Mouse (Mus musculus): ENCODE measurements around the gene Abcc6. TPM values are rescaled to one million over a fixed set of nuclear protein-coding genes. Genes with fewer than 3 reads are reported as not detected.

The Abcc6 gene
- polyA plus RNA-seq, 1 experiment from 2014 or later = 0.15 TPM

GRCm38 (mm10) chr7:46052161-46052821, 22.2 kb upstream of the Abcc6 start:
- no peak overlapping the region for H3K9ac ChIP-seq (ENCODE audit: low read length)
- H3K4me2 ChIP-seq (ENCODE audit: low read depth) = no peak overlapping the region
- no peak overlapping the region for H3K27ac ChIP-seq (ENCODE audit: low read depth, low read length)
- no peaks in the 10 kb centered on the region for H3K27me3 ChIP-seq (ENCODE audit: control insufficient read depth, insufficient read depth, low read length)
- H3K36me3 ChIP-seq (ENCODE audit: control insufficient read depth, insufficient read depth, low read length) = peaks cover 17% of the 10 kb centered on the region
- H3K9me3 ChIP-seq (ENCODE audit: control insufficient read depth, low read length) = no peaks in the 10 kb centered on the region
- 98% methylated on average over 4 of the region's 4 CpGs for WGBS
- no peaks in the 10 kb centered on the region for H3K4me1 ChIP-seq (ENCODE audit: control insufficient read depth, insufficient read depth, low read length)
- DNase-seq (ENCODE audit: low spot score) (no peak), ATAC-seq (ENCODE audit: insufficient read depth, low FRiP score, low TSS enrichment) (no peak)
- H3K4me3 ChIP-seq (ENCODE audit: low read depth, low read length) = no peak overlapping the region

GRCm38 (mm10) chr7:46049981-46050380, 19.9 kb upstream of the Abcc6 start:
- ATAC-seq (ENCODE audit: insufficient read depth, low FRiP score, low TSS enrichment) (no peak), DNase-seq (ENCODE audit: low spot score) (no peak)
- no peaks in the 10 kb centered on the region for H3K27me3 ChIP-seq (ENCODE audit: control insufficient read depth, insufficient read depth, low read length)
- peaks cover 16% of the 10 kb centered on the region for H3K36me3 ChIP-seq (ENCODE audit: control insufficient read depth, insufficient read depth, low read length)
- H3K9me3 ChIP-seq (ENCODE audit: control insufficient read depth, low read length) = no peaks in the 10 kb centered on the region
- no peak overlapping the region for H3K9ac ChIP-seq (ENCODE audit: low read length)
- no peak overlapping the region for H3K4me2 ChIP-seq (ENCODE audit: low read depth)
- 82% methylated on average over 7 of the region's 7 CpGs for WGBS
- no peak overlapping the region for H3K27ac ChIP-seq (ENCODE audit: low read depth, low read length)
- no peaks in the 10 kb centered on the region for H3K4me1 ChIP-seq (ENCODE audit: control insufficient read depth, insufficient read depth, low read length)
- no peak overlapping the region for H3K4me3 ChIP-seq (ENCODE audit: low read depth, low read length)

- Histone ChIP-seq H3K4me2 (ENCODE audit: low read depth) (no peak overlapping the region), H3K9ac (ENCODE audit: low read length) (no peak overlapping the region), H3K27me3 (ENCODE audit: control insufficient read depth, insufficient read depth, low read length) (no peaks in the 10 kb centered on the region), H3K9me3 (ENCODE audit: control insufficient read depth, low read length) (no peaks in the 10 kb centered on the region), H3K4me3 (ENCODE audit: low read depth, low read length) (no peak overlapping the region), H3K4me1 (ENCODE audit: control insufficient read depth, insufficient read depth, low read length) (no peaks in the 10 kb centered on the region), H3K36me3 (ENCODE audit: control insufficient read depth, insufficient read depth, low read length) (peaks cover 13% of the 10 kb centered on the region), H3K27ac (ENCODE audit: low read depth, low read length) (no peak overlapping the region)
- DNase-seq (ENCODE audit: low spot score) (no peak), ATAC-seq (ENCODE audit: insufficient read depth, low FRiP score, low TSS enrichment) (no peak)
- 93% methylated on average over 13 of the region's 13 CpGs for WGBS
These were observed 17.9 kb upstream of the Abcc6 start for GRCm38 (mm10) chr7:46047873-46048562.

GRCm38 (mm10) chr7:46045882-46046281, 15.8 kb upstream of the Abcc6 start:
- Histone ChIP-seq H3K27me3 (ENCODE audit: control insufficient read depth, insufficient read depth, low read length) (no peaks in the 10 kb centered on the region), H3K4me1 (ENCODE audit: control insufficient read depth, insufficient read depth, low read length) (no peaks in the 10 kb centered on the region), H3K9ac (ENCODE audit: low read length) (no peak overlapping the region), H3K4me2 (ENCODE audit: low read depth) (no peak overlapping the region), H3K4me3 (ENCODE audit: low read depth, low read length) (no peak overlapping the region), H3K27ac (ENCODE audit: low read depth, low read length) (no peak overlapping the region), H3K36me3 (ENCODE audit: control insufficient read depth, insufficient read depth, low read length) (peaks cover 16% of the 10 kb centered on the region), H3K9me3 (ENCODE audit: control insufficient read depth, low read length) (no peaks in the 10 kb centered on the region)
- DNase-seq (ENCODE audit: low spot score) (no peak), ATAC-seq (ENCODE audit: insufficient read depth, low FRiP score, low TSS enrichment) (no peak)
- 94% methylated on average over 11 of the region's 11 CpGs for WGBS

- H3K36me3 ChIP-seq (ENCODE audit: control insufficient read depth, insufficient read depth, low read length) = peaks cover 14% of the 10 kb centered on the region
- WGBS = 95% methylated on average over 10 of the region's 10 CpGs
These were observed 14.0 kb upstream of the Abcc6 start for GRCm38 (mm10) chr7:46044106-46044505.

GRCm38 (mm10) chr7:46039873-46040272, 9.8 kb upstream of the Abcc6 start:
- no peak for ATAC-seq (ENCODE audit: insufficient read depth, low FRiP score, low TSS enrichment)

More at GRCm38 (mm10) chr7:46044106-46044505, 14.0 kb upstream of the Abcc6 start:
- no peaks in the 10 kb centered on the region for H3K4me1 ChIP-seq (ENCODE audit: control insufficient read depth, insufficient read depth, low read length)
- DNase-seq (ENCODE audit: low spot score) = no peak
- ATAC-seq (ENCODE audit: insufficient read depth, low FRiP score, low TSS enrichment) = no peak
- no peak overlapping the region for H3K27ac ChIP-seq (ENCODE audit: low read depth, low read length)
- no peak overlapping the region for H3K9ac ChIP-seq (ENCODE audit: low read length)
- H3K9me3 ChIP-seq (ENCODE audit: control insufficient read depth, low read length) = no peaks in the 10 kb centered on the region
- no peak overlapping the region for H3K4me3 ChIP-seq (ENCODE audit: low read depth, low read length)
- no peak overlapping the region for H3K4me2 ChIP-seq (ENCODE audit: low read depth)
- H3K27me3 ChIP-seq (ENCODE audit: control insufficient read depth, insufficient read depth, low read length) = no peaks in the 10 kb centered on the region

GRCm38 (mm10) chr7:46037433-46037832, 7.3 kb upstream of the Abcc6 start:
- ATAC-seq (ENCODE audit: insufficient read depth, low FRiP score, low TSS enrichment) (no peak), DNase-seq (ENCODE audit: low spot score) (no peak)
- 95% methylated on average over 6 of the region's 6 CpGs for WGBS
- H3K9ac ChIP-seq (ENCODE audit: low read length) = no peak overlapping the region
- no peak overlapping the region for H3K4me3 ChIP-seq (ENCODE audit: low read depth, low read length)
- no peaks in the 10 kb centered on the region for H3K9me3 ChIP-seq (ENCODE audit: control insufficient read depth, low read length)
- H3K27me3 ChIP-seq (ENCODE audit: control insufficient read depth, insufficient read depth, low read length) = no peaks in the 10 kb centered on the region
- H3K27ac ChIP-seq (ENCODE audit: low read depth, low read length) = no peak overlapping the region
- H3K36me3 ChIP-seq (ENCODE audit: control insufficient read depth, insufficient read depth, low read length) = peaks cover 9% of the 10 kb centered on the region
- H3K4me2 ChIP-seq (ENCODE audit: low read depth) = no peak overlapping the region
- H3K4me1 ChIP-seq (ENCODE audit: control insufficient read depth, insufficient read depth, low read length) = peaks cover 8% of the 10 kb centered on the region

More at GRCm38 (mm10) chr7:46039873-46040272, 9.8 kb upstream of the Abcc6 start:
- Histone ChIP-seq H3K4me3 (ENCODE audit: low read depth, low read length) (no peak overlapping the region), H3K4me2 (ENCODE audit: low read depth) (no peak overlapping the region), H3K9me3 (ENCODE audit: control insufficient read depth, low read length) (no peaks in the 10 kb centered on the region), H3K36me3 (ENCODE audit: control insufficient read depth, insufficient read depth, low read length) (peaks cover 12% of the 10 kb centered on the region), H3K9ac (ENCODE audit: low read length) (no peak overlapping the region), H3K4me1 (ENCODE audit: control insufficient read depth, insufficient read depth, low read length) (peaks cover under 1% of the 10 kb centered on the region), H3K27me3 (ENCODE audit: control insufficient read depth, insufficient read depth, low read length) (no peaks in the 10 kb centered on the region), H3K27ac (ENCODE audit: low read depth, low read length) (no peak overlapping the region)
- DNase-seq (ENCODE audit: low spot score) = no peak
- WGBS = 86% methylated on average over 2 of the region's 2 CpGs

GRCm38 (mm10) chr7:46035468-46035867, 5.4 kb upstream of the Abcc6 start:
- Histone ChIP-seq H3K9me3 (ENCODE audit: control insufficient read depth, low read length) (no peaks in the 10 kb centered on the region), H3K27me3 (ENCODE audit: control insufficient read depth, insufficient read depth, low read length) (no peaks in the 10 kb centered on the region), H3K9ac (ENCODE audit: low read length) (no peak overlapping the region), H3K36me3 (ENCODE audit: control insufficient read depth, insufficient read depth, low read length) (peaks cover 6% of the 10 kb centered on the region), H3K4me2 (ENCODE audit: low read depth) (no peak overlapping the region), H3K27ac (ENCODE audit: low read depth, low read length) (no peak overlapping the region), H3K4me3 (ENCODE audit: low read depth, low read length) (no peak overlapping the region), H3K4me1 (ENCODE audit: control insufficient read depth, insufficient read depth, low read length) (peaks cover 8% of the 10 kb centered on the region)
- WGBS = 96% methylated on average over 2 of the region's 2 CpGs
- DNase-seq (ENCODE audit: low spot score) (no peak), ATAC-seq (ENCODE audit: insufficient read depth, low FRiP score, low TSS enrichment) (no peak)

GRCm38 (mm10) chr7:46034991-46035390, 4.9 kb upstream of the Abcc6 start:
- no peak for ATAC-seq (ENCODE audit: insufficient read depth, low FRiP score, low TSS enrichment)
- Histone ChIP-seq H3K4me1 (ENCODE audit: control insufficient read depth, insufficient read depth, low read length) (peaks cover 8% of the 10 kb centered on the region), H3K27ac (ENCODE audit: low read depth, low read length) (no peak overlapping the region), H3K4me3 (ENCODE audit: low read depth, low read length) (no peak overlapping the region), H3K9ac (ENCODE audit: low read length) (no peak overlapping the region), H3K27me3 (ENCODE audit: control insufficient read depth, insufficient read depth, low read length) (no peaks in the 10 kb centered on the region), H3K9me3 (ENCODE audit: control insufficient read depth, low read length) (no peaks in the 10 kb centered on the region), H3K4me2 (ENCODE audit: low read depth) (peak overlapping the region; percentile 64; the same call in 1 of the 2 replicates), H3K36me3 (ENCODE audit: control insufficient read depth, insufficient read depth, low read length) (peaks cover 6% of the 10 kb centered on the region)
- 88% methylated on average over 2 of the region's 2 CpGs for WGBS
- DNase-seq (ENCODE audit: low spot score) = no peak

Data from neural tube, embryonic 11.5 days (tissue).